Mouse (Mus musculus) forebrain, postnatal 0 days (tissue): ENCODE data around the gene Mfap3. TPM values are rescaled to one million over a fixed set of nuclear protein-coding genes. Genes with fewer than 3 reads are reported as not detected.

ENCODE experiments used
- ATAC-seq: fragments of 200-750 bp; cut with Nextera tagmentation; 2 replicates; pipeline ENCODE4 v1.8.0; 2017; ENCODE audit warnings: mild to moderate bottlenecking, moderate library complexity
- DNase-seq: peaks from one replicate; pipeline ENCODE4 v3.0.0-alpha.2; 2015
- H3K27ac ChIP-seq: fragments of 300-500 bp; sonication (generic); 2 replicates; pipeline ENCODE4 v1.5.1; 2014; ENCODE audit warnings: low read depth, mild to moderate bottlenecking, antibody characterized with exemption, low read length, moderate library complexity, mixed read lengths
- H3K27me3 ChIP-seq: fragments of 300-500 bp; sonication (generic); 2 replicates; pipeline ENCODE4 v1.6.1; 2014; ENCODE audit warnings: mild to moderate bottlenecking, low read length, mixed read lengths; ENCODE audit not compliant: insufficient read depth
- H3K36me3 ChIP-seq: fragments of 300-500 bp; sonication (generic); 2 replicates; pipeline ENCODE4 v1.6.1; 2014; ENCODE audit warnings: mild to moderate bottlenecking, moderate library complexity; ENCODE audit not compliant: insufficient read depth
- H3K4me1 ChIP-seq: fragments of 300-500 bp; sonication (generic); 2 replicates; pipeline ENCODE4 v1.6.1; 2014; ENCODE audit warnings: antibody characterized with exemption; ENCODE audit not compliant: insufficient read depth
- H3K4me2 ChIP-seq: fragments of 300-500 bp; sonication (generic); 2 replicates; pipeline ENCODE4 v1.6.1; 2014; ENCODE audit warnings: low read depth, mild to moderate bottlenecking, moderate library complexity
- H3K4me3 ChIP-seq: fragments of 300-500 bp; sonication (generic); 2 replicates; pipeline ENCODE4 v1.5.1; 2014; ENCODE audit warnings: low read depth, low read length, mixed read lengths
- H3K9ac ChIP-seq: fragments of 300-500 bp; sonication (generic); 2 replicates; pipeline ENCODE4 v1.6.1; 2014; ENCODE audit warnings: mild to moderate bottlenecking
- H3K9me3 ChIP-seq: fragments of 300-500 bp; sonication (generic); 2 replicates; pipeline ENCODE4 v1.6.1; 2016; ENCODE audit warnings: low read length
- CTCF ChIP-seq: sonication (generic); IDR thresholded peaks from 2 replicates; pipeline ENCODE4 v1.5.1; 2016; ENCODE audit warnings: antibody characterized with exemption, control low read depth, low read depth
- WGBS: fragments of 180-500 bp; shearing (Covaris S2); extraction: QIAGEN DNeasy Blood & Tissue Kit; methylation state at CpG from one replicate; pipeline ENCODE4 v1.1.7; 2014; 5-methylcytosine and 5-hydroxymethylcytosine counted together
- polyA plus RNA-seq: library from polyadenylated mRNA; unstranded; fragments of >200 nt; fragmentation: Nextera tagmentation; extraction: Ambion mirVana; gene quantifications from 2 replicates; pipeline ENCODE4 v1.2.1, GENCODE M21; 2015
- total RNA-seq: library from RNA; depleted of rRNA; stranded (reverse); fragments of >200 nt; gene quantifications from 2 replicates; pipeline ENCODE4 v1.2.3, GENCODE M21; 2014

Mfap3 gene
- total and polyA plus RNA-seq, 2 experiments from 2014 or later = 49.9 to 52.9 TPM

DNA sequence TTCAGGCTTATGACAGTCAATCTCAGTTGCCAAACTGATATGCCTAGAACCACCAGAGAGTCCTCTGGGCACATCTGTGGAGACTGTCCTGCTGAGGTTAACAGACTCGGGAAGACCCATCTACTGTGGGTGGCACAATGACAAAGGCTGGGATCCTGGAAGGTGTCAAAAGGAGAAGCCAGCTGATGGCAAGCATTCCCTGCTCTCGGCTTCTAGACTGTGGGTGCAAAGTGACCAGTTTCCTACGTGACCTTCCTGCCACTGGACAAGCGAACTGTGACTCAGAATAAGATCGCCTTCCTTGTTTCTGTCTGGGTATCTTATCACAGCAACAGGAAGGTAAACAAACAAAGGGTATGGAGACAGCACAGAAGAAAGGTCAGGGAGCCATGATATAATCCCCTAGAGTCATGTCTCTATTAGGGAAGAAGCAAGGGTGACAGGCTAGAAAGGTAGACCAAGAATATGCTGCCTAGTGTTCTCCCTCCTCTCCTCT lies 1.5 kb upstream of the Mfap3 start:
- Histone ChIP-seq H3K27ac (no peak overlapping the region), H3K4me2 (peak overlapping the region; percentile 76; the same call in 1 of the 2 replicates), H3K9me3 (no peaks in the 10 kb centered on the region), H3K36me3 (peaks cover 16% of the 10 kb centered on the region), H3K27me3 (no peaks in the 10 kb centered on the region), H3K4me1 (peaks cover 18% of the 10 kb centered on the region), H3K4me3 (no peak overlapping the region), H3K9ac (no peak overlapping the region)
- ATAC-seq = no peak
- no peak for TF ChIP-seq CTCF
- WGBS = 79% methylated on average over 5 of the region's 5 CpGs
- DNase-seq = no peak

DNA sequence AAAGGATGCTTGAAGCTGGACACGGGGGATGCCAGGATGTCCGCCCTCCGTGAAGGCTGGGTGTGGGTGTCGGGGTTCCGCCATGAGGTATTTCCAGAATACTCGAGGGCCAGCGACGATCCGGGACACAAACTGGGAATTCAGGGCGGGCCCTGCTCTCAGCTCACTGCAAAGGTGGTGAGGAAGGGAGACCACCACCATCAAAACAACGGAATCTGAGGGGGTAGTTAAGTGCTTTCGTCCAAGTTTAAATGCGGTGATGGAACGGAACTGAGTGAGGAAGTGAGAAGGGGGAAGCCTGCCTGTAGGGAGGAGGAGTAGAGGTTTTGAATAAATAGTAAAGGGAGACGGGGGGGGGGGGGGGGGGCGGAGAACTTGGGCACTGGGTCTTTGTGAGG lies 286 bp downstream of the Mfap3 start:
- no peak for DNase-seq
- 0 out of 2 replicates have a peak, but pooled peaks cover under 1% of the 10 kb centered on the region for H3K36me3 ChIP-seq
- under 1% methylated on average over 15 of the region's 16 CpGs for WGBS
- ATAC-seq = no peak
- peak overlapping the region; percentile 89 for H3K4me3 ChIP-seq
- H3K4me1 ChIP-seq = peaks cover 27% of the 10 kb centered on the region
- H3K27ac ChIP-seq = peak overlapping the region; percentile 79
- peak overlapping the region; percentile 76 for H3K4me2 ChIP-seq
- no peak for TF ChIP-seq CTCF
- no peaks in the 10 kb centered on the region for H3K9me3 ChIP-seq
- peak overlapping the region; percentile 84 for H3K9ac ChIP-seq
- H3K27me3 ChIP-seq = no peaks in the 10 kb centered on the region

DNA sequence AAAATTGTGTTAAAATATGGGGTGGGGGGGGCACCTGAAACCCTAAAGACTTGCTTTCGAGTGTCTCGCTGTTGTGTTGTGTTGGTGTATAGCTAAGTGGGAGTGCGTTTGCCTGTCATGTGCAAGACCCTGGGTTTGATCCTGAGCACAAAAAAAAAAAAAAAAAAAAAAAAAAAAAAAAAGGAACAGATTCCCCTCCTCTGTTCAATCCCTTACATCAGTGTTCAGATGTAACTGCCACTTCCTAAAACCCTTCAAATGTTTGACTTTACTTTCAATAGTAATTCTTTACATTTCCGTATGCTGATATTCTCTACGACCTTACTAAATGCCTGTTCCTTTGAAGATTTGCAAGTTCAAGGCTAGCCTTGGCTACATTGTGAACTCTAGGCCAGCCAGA lies 840 bp downstream of the Mfap3 start:
- H3K4me1 ChIP-seq = peaks cover 27% of the 10 kb centered on the region
- no peak overlapping the region for H3K27ac ChIP-seq
- peak overlapping the region; percentile 84 for H3K9ac ChIP-seq
- H3K9me3 ChIP-seq = no peaks in the 10 kb centered on the region
- no peak for TF ChIP-seq CTCF
- H3K27me3 ChIP-seq = no peaks in the 10 kb centered on the region
- ATAC-seq (no peak), DNase-seq (no peak)
- 76% methylated on average over 5 of the region's 5 CpGs for WGBS
- H3K4me2 ChIP-seq = peak overlapping the region; percentile 76
- H3K4me3 ChIP-seq = peak overlapping the region; percentile 89
- H3K36me3 ChIP-seq = no peaks in the 10 kb centered on the region

DNA sequence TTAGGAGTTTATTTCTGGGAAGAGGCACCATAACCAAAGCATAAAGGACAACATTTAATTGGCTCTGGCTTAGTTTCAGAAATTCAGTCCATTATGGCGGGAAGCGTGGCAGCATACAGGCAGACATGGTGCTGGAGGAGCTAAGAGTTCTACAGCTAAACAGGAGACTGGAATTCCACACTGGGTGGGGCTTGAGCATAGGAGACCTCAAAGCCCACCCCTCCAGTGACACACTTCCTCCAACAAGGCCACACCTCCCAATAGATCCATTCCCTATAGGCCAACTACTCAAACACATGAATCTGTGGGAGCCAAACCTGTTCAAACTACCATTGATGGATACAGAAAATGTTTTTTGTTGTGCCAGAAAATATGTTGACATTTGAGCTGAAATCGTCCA lies 2.7 kb downstream of the Mfap3 start:
- Histone ChIP-seq H3K4me2 (no peak overlapping the region), H3K27me3 (no peaks in the 10 kb centered on the region), H3K4me1 (peaks cover 23% of the 10 kb centered on the region), H3K36me3 (no peaks in the 10 kb centered on the region), H3K27ac (no peak overlapping the region), H3K9me3 (no peaks in the 10 kb centered on the region), H3K9ac (no peak overlapping the region), H3K4me3 (no peak overlapping the region)
- no peak for ATAC-seq
- DNase-seq = peak; percentile 21
- TF ChIP-seq CTCF = no peak
- WGBS = 47% methylated on average over 3 of the region's 3 CpGs

DNA sequence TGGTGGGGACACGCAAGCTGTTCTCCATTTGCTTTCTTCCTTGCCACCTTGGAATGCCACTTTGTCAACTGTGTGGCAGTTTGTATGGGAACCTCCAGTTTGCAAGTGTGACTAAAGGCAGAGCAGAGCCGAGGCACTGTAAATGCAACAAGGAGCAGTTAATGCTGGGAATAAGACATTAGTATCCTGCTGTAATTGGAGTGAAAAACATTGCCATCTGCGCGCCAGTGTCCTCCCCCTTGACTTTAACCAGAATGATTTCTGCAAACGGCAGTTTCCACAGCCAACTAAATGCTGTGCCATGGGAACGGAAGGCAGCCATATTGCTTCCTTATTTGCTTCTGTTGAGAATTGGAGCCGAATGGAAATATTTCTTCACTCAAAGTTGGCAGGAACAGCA lies 3.6 kb downstream of the Mfap3 start:
- Histone ChIP-seq H3K4me1 (peaks cover 20% of the 10 kb centered on the region), H3K27me3 (no peaks in the 10 kb centered on the region), H3K9me3 (no peaks in the 10 kb centered on the region), H3K4me2 (no peak overlapping the region), H3K9ac (no peak overlapping the region), H3K36me3 (no peaks in the 10 kb centered on the region), H3K4me3 (no peak overlapping the region), H3K27ac (no peak overlapping the region)
- no peak for TF ChIP-seq CTCF
- 48% methylated on average over 7 of the region's 7 CpGs for WGBS
- DNase-seq (peak; percentile 93), ATAC-seq (peak; percentile 90)

DNA sequence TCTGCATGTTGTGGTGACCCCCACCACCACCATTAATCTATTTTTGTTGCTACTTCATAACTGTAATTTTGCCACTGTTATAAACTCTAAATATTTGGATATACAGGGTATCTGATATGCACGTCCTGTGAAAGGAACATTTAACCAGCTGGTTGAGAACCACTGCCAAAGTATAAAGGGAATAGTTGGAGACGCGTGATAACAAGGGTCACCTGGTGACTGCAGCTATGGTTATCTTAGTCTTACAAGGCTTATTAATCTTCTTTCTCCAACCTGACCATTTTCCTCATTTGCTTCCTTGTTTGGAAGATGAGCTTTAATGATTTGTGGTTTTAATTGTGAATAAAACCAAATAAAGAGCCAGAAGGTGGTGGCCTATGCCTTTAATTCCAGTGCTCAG lies 5.0 kb downstream of the Mfap3 start:
- no peak overlapping the region for H3K4me2 ChIP-seq
- H3K9ac ChIP-seq = no peak overlapping the region
- no peak for ATAC-seq
- no peaks in the 10 kb centered on the region for H3K27me3 ChIP-seq
- H3K4me1 ChIP-seq = 0 out of 2 replicates have a peak, but pooled peaks cover 13% of the 10 kb centered on the region
- H3K4me3 ChIP-seq = no peak overlapping the region
- no peaks in the 10 kb centered on the region for H3K9me3 ChIP-seq
- no peak for DNase-seq
- H3K36me3 ChIP-seq = peaks cover 5% of the 10 kb centered on the region; the same call in 1 of the 2 replicates
- 69% methylated on average over 3 of the region's 3 CpGs for WGBS
- no peak overlapping the region for H3K27ac ChIP-seq
- TF ChIP-seq CTCF = no peak

DNA sequence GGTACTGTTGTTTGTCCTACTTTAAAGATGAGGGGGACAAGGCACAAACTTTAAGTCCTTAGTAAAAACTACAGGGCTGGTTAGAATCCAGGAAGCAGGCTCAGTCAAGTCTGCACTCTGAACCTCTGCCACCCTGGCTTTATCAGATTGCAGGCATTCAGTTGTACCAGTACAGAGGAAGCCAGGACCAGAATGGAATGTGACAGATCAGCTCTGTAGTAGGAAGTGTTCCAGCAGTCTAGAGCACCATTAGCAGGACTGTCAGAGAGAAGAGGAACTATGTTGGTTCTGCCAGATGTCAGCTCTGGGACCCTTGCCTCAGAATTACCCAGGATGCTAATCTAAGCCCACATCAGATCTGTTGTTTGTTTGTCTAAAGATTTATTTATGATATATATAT lies 6.1 kb downstream of the Mfap3 start:
- no peaks in the 10 kb centered on the region for H3K27me3 ChIP-seq
- H3K27ac ChIP-seq = no peak overlapping the region
- H3K4me3 ChIP-seq = no peak overlapping the region
- no peaks in the 10 kb centered on the region for H3K9me3 ChIP-seq
- H3K4me2 ChIP-seq = no peak overlapping the region
- ATAC-seq (no peak), DNase-seq (no peak)
- no peak for TF ChIP-seq CTCF
- H3K9ac ChIP-seq = no peak overlapping the region
- H3K36me3 ChIP-seq = peaks cover 11% of the 10 kb centered on the region
- H3K4me1 ChIP-seq = 0 out of 2 replicates have a peak, but pooled peaks cover 13% of the 10 kb centered on the region
